Mouse (Mus musculus) small intestine, adult 2 months (tissue): ENCODE results near the gene Cfap74. TPM values are rescaled to one million over a fixed set of nuclear protein-coding genes. Genes with fewer than 3 reads are reported as not detected.

ENCODE experiments used
- H3K27ac ChIP-seq: fragments of 200-500 bp; 2 replicates; pipeline ENCODE4 v1.5.1; 2012; ENCODE audit warnings: low read depth, low read length, control low read depth, inconsistent platforms; ENCODE audit not compliant: insufficient read depth
- H3K27me3 ChIP-seq: fragments of 200-500 bp; 2 replicates; pipeline ENCODE4 v1.6.1; 2012; ENCODE audit warnings: mild to moderate bottlenecking, moderate library complexity, low read length, inconsistent platforms; ENCODE audit not compliant: control insufficient read depth, insufficient read depth
- H3K36me3 ChIP-seq: fragments of 200-500 bp; 2 replicates; pipeline ENCODE4 v1.6.1; 2012; ENCODE audit warnings: mild to moderate bottlenecking, low read length, control low read depth, inconsistent platforms; ENCODE audit not compliant: control insufficient read depth, insufficient read depth
- H3K4me1 ChIP-seq: fragments of 200-500 bp; 2 replicates; pipeline ENCODE4 v1.6.1; 2012; ENCODE audit warnings: low read length, inconsistent platforms, mixed read lengths; ENCODE audit not compliant: control insufficient read depth, insufficient read depth, insufficient read length
- H3K4me3 ChIP-seq: fragments of 200-500 bp; 2 replicates; pipeline ENCODE4 v1.5.1; 2012; ENCODE audit warnings: low read depth, mild to moderate bottlenecking, control low read depth, inconsistent platforms, low read length, moderate library complexity
- CTCF ChIP-seq: fragments of 200-500 bp; IDR thresholded peaks from 2 replicates; pipeline ENCODE4 v1.5.1; 2012; ENCODE audit warnings: low read depth, mild to moderate bottlenecking, control low read depth, inconsistent platforms, low read length, moderate library complexity, mixed read lengths; ENCODE audit not compliant: insufficient replicate concordance, insufficient read length; ENCODE audit errors: extremely low read depth
- POLR2A ChIP-seq: fragments of 200-500 bp; IDR thresholded peaks from 2 replicates; pipeline ENCODE4 v1.6.1; 2012; ENCODE audit warnings: low read depth, mild to moderate bottlenecking, control low read depth, inconsistent platforms, low read length, moderate library complexity
- WGBS: fragments of 180-500 bp; shearing (Covaris S2); methylation state at CpG from one replicate; pipeline ENCODE4 v1.1.7; 2018; 5-methylcytosine and 5-hydroxymethylcytosine counted together
- polyA plus RNA-seq: library from polyadenylated mRNA; depleted of rRNA; stranded (reverse); fragments of >200 nt; gene quantifications from 2 replicates; pipeline ENCODE4 v1.2.3, GENCODE M21; 2012; rRNA removed

Gene Cfap74
- polyA plus RNA-seq, 1 experiment: 1.4 TPM

GRCm38 (mm10) chr4:155505671-155506295 is 96.8 kb downstream of the Cfap74 start:
- H3K36me3 ChIP-seq: peaks cover 8% of the 10 kb centered on the region
- no peak overlapping the region for H3K27ac ChIP-seq
- no peak for TF ChIP-seq CTCF
- no peak for TF ChIP-seq POLR2A
- peaks cover 17% of the 10 kb centered on the region for H3K4me1 ChIP-seq
- no peak overlapping the region for H3K4me3 ChIP-seq
- WGBS: 75% methylated on average over 5 of the region's 5 CpGs
- no peaks in the 10 kb centered on the region for H3K27me3 ChIP-seq

GRCm38 (mm10) chr4:155508614-155509013 is 99.6 kb downstream of the Cfap74 start:
- WGBS: 56% methylated on average over 4 of the region's 4 CpGs
- Histone ChIP-seq H3K27ac (no peak overlapping the region), H3K36me3 (peaks cover 8% of the 10 kb centered on the region), H3K4me3 (no peak overlapping the region), H3K4me1 (peaks cover 12% of the 10 kb centered on the region; the same call in 1 of the 2 replicates), H3K27me3 (no peaks in the 10 kb centered on the region)
- TF ChIP-seq CTCF: no peak
- no peak for TF ChIP-seq POLR2A

- H3K27ac ChIP-seq: no peak overlapping the region
- H3K4me1 ChIP-seq: peaks cover 4% of the 10 kb centered on the region; the same call in 1 of the 2 replicates
- no peak for TF ChIP-seq POLR2A
- no peak for TF ChIP-seq CTCF
- H3K4me3 ChIP-seq: no peak overlapping the region
- peaks cover 7% of the 10 kb centered on the region for H3K36me3 ChIP-seq
- WGBS: 26% methylated on average over 1 of the region's 1 CpGs
- H3K27me3 ChIP-seq: no peaks in the 10 kb centered on the region
Measured at GRCm38 (mm10) chr4:155510981-155511380, 102.0 kb downstream of the Cfap74 start.

GRCm38 (mm10) chr4:155514810-155515209 is 105.8 kb downstream of the Cfap74 start:
- Histone ChIP-seq H3K27me3 (no peaks in the 10 kb centered on the region), H3K4me3 (no peak overlapping the region), H3K4me1 (peaks cover 8% of the 10 kb centered on the region; the same call in 1 of the 2 replicates), H3K36me3 (peaks cover 17% of the 10 kb centered on the region), H3K27ac (no peak overlapping the region)
- 70% methylated on average over 2 of the region's 2 CpGs for WGBS
- TF ChIP-seq POLR2A (no peak), CTCF (no peak)

Other genes starting within 250 kb of the Cfap74 start
- 27.8 and 48.0 TPM in 2 replicates for gene Ski, start 186.6 kb upstream of the Cfap74 start, polyA plus RNA-seq
- 22.5 and 52.0 TPM in 2 replicates for gene Faap20, start 159.4 kb upstream of the Cfap74 start, polyA plus RNA-seq
- gene Prkcz, start 47.8 kb upstream of the Cfap74 start, polyA plus RNA-seq: 22.1 and 73.8 TPM in 2 replicates
- 0.55 and 1.3 TPM in 2 replicates for gene Gabrd, start 11.1 kb upstream of the Cfap74 start, polyA plus RNA-seq
- 0.69 and 2.1 TPM in 2 replicates for gene Tmem52, start 59.9 kb downstream of the Cfap74 start, polyA plus RNA-seq
- gene Gnb1, start 82.2 kb downstream of the Cfap74 start, polyA plus RNA-seq: 690 and 1,603 TPM in 2 replicates
- 76.8 and 135 TPM in 2 replicates for gene Nadk, start 153.2 kb downstream of the Cfap74 start, polyA plus RNA-seq
- gene Slc35e2, start 192.2 kb downstream of the Cfap74 start, polyA plus RNA-seq: 14.2 and 20.1 TPM in 2 replicates
- gene Cdk11b, start 215.7 kb downstream of the Cfap74 start, polyA plus RNA-seq: 24.6 and 51.4 TPM in 2 replicates
- gene Gm10563, start 236.2 kb downstream of the Cfap74 start, polyA plus RNA-seq: not detected in 2 replicates
- gene Mmp23, start 244.2 kb downstream of the Cfap74 start, polyA plus RNA-seq: 32.6 and 55.1 TPM in 2 replicates